Mouse (Mus musculus) kidney, embryonic 14.5 days (tissue): Measurements from ENCODE around the gene Hnrnpc. TPM values are rescaled to one million over a fixed set of nuclear protein-coding genes. Genes with fewer than 3 reads are reported as not detected.
"Not testable (repeated sequence)": the region's sequence is repeated elsewhere in the genome, so short reads cannot be mapped to it uniquely, and the experiment has no call there.

Experiments used
- ATAC-seq: fragments of 200-750 bp; cut with Nextera tagmentation; 2 replicates; pipeline ENCODE4 v1.8.0; 2017; ENCODE audit warnings: moderate number of reproducible peaks, mild to moderate bottlenecking, moderate TSS enrichment, moderate library complexity; ENCODE audit not compliant: low FRiP score, low TSS enrichment
- H3K27ac ChIP-seq: fragments of 300-500 bp; sonication (generic); 2 replicates; pipeline ENCODE4 v1.5.1; 2014; ENCODE audit warnings: low read depth, mild to moderate bottlenecking, low read length, moderate library complexity, mixed read lengths
- H3K27me3 ChIP-seq: fragments of 300-500 bp; sonication (generic); 2 replicates; pipeline ENCODE4 v1.6.1; 2014; ENCODE audit warnings: mild to moderate bottlenecking, low read length; ENCODE audit not compliant: control insufficient read depth, insufficient read depth
- H3K36me3 ChIP-seq: fragments of 300-500 bp; sonication (generic); 2 replicates; pipeline ENCODE4 v1.6.1; 2014; ENCODE audit warnings: low read length, mixed read lengths; ENCODE audit not compliant: control insufficient read depth, insufficient read depth
- H3K4me1 ChIP-seq: fragments of 300-500 bp; sonication (generic); 2 replicates; pipeline ENCODE4 v1.6.1; 2014; ENCODE audit warnings: low read length, mixed read lengths; ENCODE audit not compliant: control insufficient read depth, insufficient read depth
- H3K4me2 ChIP-seq: fragments of 300-500 bp; sonication (generic); replicated peaks from 2 replicates; pipeline ENCODE4 v1.6.1; 2014; ENCODE audit warnings: low read depth, mild to moderate bottlenecking, low read length
- H3K4me3 ChIP-seq: fragments of 300-500 bp; sonication (generic); 2 replicates; pipeline ENCODE4 v1.5.1; 2014; ENCODE audit warnings: mild to moderate bottlenecking, low read length
- H3K9ac ChIP-seq: fragments of 300-500 bp; sonication (generic); 2 replicates; pipeline ENCODE4 v1.6.1; 2014; ENCODE audit warnings: low read depth, mild to moderate bottlenecking, low read length, moderate library complexity
- H3K9me3 ChIP-seq: fragments of 300-500 bp; sonication (generic); 2 replicates; pipeline ENCODE4 v1.6.1; 2016; ENCODE audit warnings: low read length; ENCODE audit not compliant: control insufficient read depth
- WGBS: fragments of 180-500 bp; shearing (Covaris S2); extraction: QIAGEN DNeasy Blood & Tissue Kit; methylation state at CpG from one replicate; pipeline ENCODE4 v1.1.7; 2014; 5-methylcytosine and 5-hydroxymethylcytosine counted together
- polyA plus RNA-seq: library from polyadenylated mRNA; unstranded; fragments of >200 nt; fragmentation: Nextera tagmentation; extraction: Ambion mirVana; gene quantifications from 2 replicates; pipeline ENCODE4 v1.2.1, GENCODE M21; 2014

The Hnrnpc gene
- polyA plus RNA-seq, 1 experiment from 2014 or later: 725 TPM

GRCm38 (mm10) chr14:52052720-52053119, 51.1 kb downstream of the Hnrnpc start:
- not testable (repeated sequence) for ATAC-seq, H3K4me1 ChIP-seq, H3K9me3 ChIP-seq, H3K4me3 ChIP-seq, H3K27ac ChIP-seq, H3K4me2 ChIP-seq, H3K27me3 ChIP-seq, H3K36me3 ChIP-seq, H3K9ac ChIP-seq
- 90% methylated on average over 3 of the region's 3 CpGs for WGBS

- Histone ChIP-seq H3K4me3 (no peak overlapping the region), H3K27ac (no peak overlapping the region), H3K9ac (no peak overlapping the region), H3K4me1 (no peaks in the 10 kb centered on the region), H3K9me3 (no peaks in the 10 kb centered on the region), H3K36me3 (no peaks in the 10 kb centered on the region), H3K4me2 (no peak overlapping the region), H3K27me3 (peaks cover 2% of the 10 kb centered on the region; the same call in 1 of the 2 replicates)
- 81% methylated on average over 9 of the region's 9 CpGs for WGBS
- no peak for ATAC-seq
Measured at GRCm38 (mm10) chr14:52045966-52046565, 57.8 kb downstream of the Hnrnpc start.

GRCm38 (mm10) chr14:52044901-52045678, 58.7 kb downstream of the Hnrnpc start:
- H3K4me1 ChIP-seq: no peaks in the 10 kb centered on the region
- no peaks in the 10 kb centered on the region for H3K36me3 ChIP-seq
- WGBS: 17% methylated on average over 8 of the region's 8 CpGs
- peak; percentile 49; the same call in 1 of the 2 replicates for ATAC-seq
- no peak overlapping the region for H3K27ac ChIP-seq
- H3K4me2 ChIP-seq: no peak overlapping the region
- no peak overlapping the region for H3K4me3 ChIP-seq
- H3K27me3 ChIP-seq: peaks cover 2% of the 10 kb centered on the region; the same call in 1 of the 2 replicates
- H3K9ac ChIP-seq: no peak overlapping the region
- no peaks in the 10 kb centered on the region for H3K9me3 ChIP-seq

- Histone ChIP-seq H3K4me2 (no peak overlapping the region), H3K4me3 (no peak overlapping the region), H3K36me3 (no peaks in the 10 kb centered on the region), H3K27me3 (peaks cover 2% of the 10 kb centered on the region; the same call in 1 of the 2 replicates), H3K9ac (no peak overlapping the region), H3K4me1 (no peaks in the 10 kb centered on the region), H3K9me3 (no peaks in the 10 kb centered on the region), H3K27ac (no peak overlapping the region)
- 87% methylated on average over 6 of the region's 6 CpGs for WGBS
- no peak for ATAC-seq
Measured at GRCm38 (mm10) chr14:52043446-52043845, 60.4 kb downstream of the Hnrnpc start.

GRCm38 (mm10) chr14:52042359-52042758, 61.5 kb downstream of the Hnrnpc start, which contains the start of gene Olfr221:
TSS of gene Olfr221 (minus strand) at chr14:52042459.
- H3K27ac ChIP-seq, H3K9me3 ChIP-seq, H3K9ac ChIP-seq, H3K4me3 ChIP-seq, H3K36me3 ChIP-seq, H3K27me3 ChIP-seq, H3K4me2 ChIP-seq, ATAC-seq, H3K4me1 ChIP-seq: not testable (repeated sequence)
- 66% methylated on average over 3 of the region's 3 CpGs for WGBS

GRCm38 (mm10) chr14:52039332-52039731, 64.5 kb downstream of the Hnrnpc start:
- Histone ChIP-seq H3K4me1 (no peaks in the 10 kb centered on the region), H3K4me2 (no peak overlapping the region), H3K4me3 (no peak overlapping the region), H3K9ac (no peak overlapping the region), H3K27me3 (peaks cover 2% of the 10 kb centered on the region; the same call in 1 of the 2 replicates), H3K9me3 (no peaks in the 10 kb centered on the region), H3K36me3 (no peaks in the 10 kb centered on the region), H3K27ac (no peak overlapping the region)
- WGBS: 88% methylated on average over 5 of the region's 5 CpGs
- ATAC-seq: no peak

GRCm38 (mm10) chr14:52035926-52036325, 67.9 kb downstream of the Hnrnpc start:
- 85% methylated on average over 6 of the region's 6 CpGs for WGBS
- Histone ChIP-seq H3K27me3 (no peaks in the 10 kb centered on the region), H3K9me3 (no peaks in the 10 kb centered on the region)

GRCm38 (mm10) chr14:52026342-52026741, 77.5 kb downstream of the Hnrnpc start:
- Histone ChIP-seq H3K27me3 (no peaks in the 10 kb centered on the region), H3K4me3 (no peak overlapping the region), H3K9ac (no peak overlapping the region), H3K9me3 (no peaks in the 10 kb centered on the region), H3K4me1 (peaks cover 13% of the 10 kb centered on the region), H3K27ac (no peak overlapping the region), H3K4me2 (no peak overlapping the region), H3K36me3 (no peaks in the 10 kb centered on the region)
- no peak for ATAC-seq
- WGBS: 82% methylated on average over 4 of the region's 4 CpGs

More at GRCm38 (mm10) chr14:52035926-52036325, 67.9 kb downstream of the Hnrnpc start:
- Histone ChIP-seq H3K4me2 (no peak overlapping the region), H3K27ac (no peak overlapping the region), H3K4me1 (no peaks in the 10 kb centered on the region), H3K4me3 (no peak overlapping the region), H3K9ac (no peak overlapping the region), H3K36me3 (no peaks in the 10 kb centered on the region)
- ATAC-seq: no peak

- Histone ChIP-seq H3K9me3 (no peaks in the 10 kb centered on the region), H3K27ac (no peak overlapping the region), H3K9ac (no peak overlapping the region), H3K36me3 (no peaks in the 10 kb centered on the region), H3K4me2 (no peak overlapping the region), H3K27me3 (no peaks in the 10 kb centered on the region), H3K4me1 (peaks cover 20% of the 10 kb centered on the region), H3K4me3 (no peak overlapping the region)
- no peak for ATAC-seq
- WGBS: 89% methylated on average over 2 of the region's 2 CpGs
Measured at GRCm38 (mm10) chr14:52024133-52024532, 79.7 kb downstream of the Hnrnpc start.
